Mouse (Mus musculus): ENCODE results near the gene Egf.

GRCm38 (mm10) chr3:129650293-129650612 is 104.9 kb downstream of the Egf start:
- no peak for TF ChIP-seq CTCF (IDR thresholded peaks at IDR 0.05; ENCODE audit: low read depth)
- TF ChIP-seq EP300 (IDR thresholded peaks at IDR 0.05; ENCODE audit: low read depth) = no peak
